Mouse (Mus musculus) adrenal gland, adult (tissue): Measurements from ENCODE around the gene Sbk1.
A peak's percentile ranks its signal among the peaks of the same experiment; 100 is the strongest.
"Not testable (repeated sequence)": the region's sequence is repeated elsewhere in the genome, so short reads cannot be mapped to it uniquely, and the experiment has no call there.

Experiments
- DNase-seq, 2 experiments: peaks; one replicate each; pipeline ENCODE4 v3.0.0; 2022 to 2023; ENCODE audit warnings: low spot score in 1 of 2; ENCODE audit not compliant: inconsistent age in 2 of 2

Gene Sbk1

DNA sequence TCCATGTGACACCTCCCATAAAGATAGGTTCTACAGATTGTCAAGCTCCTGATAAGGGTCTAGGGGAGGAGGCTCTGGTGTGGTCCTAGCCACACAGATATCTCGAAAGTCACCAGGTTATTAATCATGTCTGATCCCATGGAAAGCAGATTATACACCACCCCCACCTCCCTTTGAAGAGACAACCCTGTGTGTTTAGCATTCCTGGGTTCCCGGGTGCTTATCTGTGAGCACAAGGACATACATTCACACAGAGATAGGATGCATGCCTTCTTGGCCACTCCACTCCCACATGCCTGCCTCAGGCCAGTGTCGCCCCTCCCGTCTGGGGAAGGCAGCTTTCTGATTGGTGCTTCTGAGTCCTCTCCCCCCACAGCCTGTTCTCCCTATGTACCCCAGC, 10.6 kb upstream of the Sbk1 start:
- peak in 1 of 2 experiments; percentile 61 for DNase-seq

DNA sequence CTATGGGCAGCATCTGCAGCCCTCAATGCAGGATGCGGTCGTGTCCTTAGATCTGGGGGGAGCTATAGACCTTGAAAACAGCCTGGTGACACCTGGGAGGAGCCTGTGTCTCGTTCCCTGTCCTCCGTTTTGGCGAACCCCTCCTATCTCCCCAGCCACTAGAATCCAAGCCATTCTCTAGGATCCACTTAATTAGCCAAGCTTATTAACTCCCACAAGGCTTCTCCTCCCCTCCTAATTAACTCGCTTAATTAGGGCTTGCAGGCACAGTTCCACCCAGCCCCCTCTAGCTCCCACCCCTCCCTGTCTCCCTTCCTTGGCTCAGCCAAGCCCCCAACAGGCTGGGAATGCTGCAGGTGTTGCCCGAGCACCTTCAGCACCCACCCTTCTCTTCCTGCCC, 8.5 kb upstream of the Sbk1 start:
- DNase-seq = no peak

DNA sequence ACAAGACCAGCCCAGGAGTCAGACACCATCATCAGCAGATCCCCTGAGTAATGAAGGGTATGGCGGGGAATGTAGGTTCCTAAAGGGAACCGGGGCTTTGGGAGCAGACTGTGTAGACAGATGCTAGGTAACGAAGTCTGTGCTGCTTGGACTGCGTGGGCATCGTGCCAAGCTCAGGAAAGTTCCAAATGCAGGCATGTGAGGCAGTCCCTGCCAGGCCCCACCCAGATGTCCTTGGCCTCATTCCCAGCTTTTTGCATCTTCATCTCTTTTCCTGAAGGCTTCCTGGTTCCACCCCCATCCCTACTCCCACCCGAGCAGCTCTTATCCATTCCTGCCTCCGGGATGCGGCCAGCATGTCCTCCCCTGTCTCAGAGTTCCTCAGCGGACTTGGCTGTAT, 6.5 kb upstream of the Sbk1 start:
- DNase-seq = peak; percentile 84 to 93

GRCm38 (mm10) chr7:126266372-126266870, 6.0 kb upstream of the Sbk1 start:
- no peak for DNase-seq

- DNase-seq = peak in 1 of 2 experiments; percentile 25
Observed at GRCm38 (mm10) chr7:126267606-126268005, 4.8 kb upstream of the Sbk1 start.

GRCm38 (mm10) chr7:126272770-126273311, 422 bp downstream of the Sbk1 start:
- no peak for DNase-seq

- peak in 1 of 2 experiments; percentile 72 for DNase-seq
Observed at GRCm38 (mm10) chr7:126273351-126274042, 1.1 kb downstream of the Sbk1 start.

DNA sequence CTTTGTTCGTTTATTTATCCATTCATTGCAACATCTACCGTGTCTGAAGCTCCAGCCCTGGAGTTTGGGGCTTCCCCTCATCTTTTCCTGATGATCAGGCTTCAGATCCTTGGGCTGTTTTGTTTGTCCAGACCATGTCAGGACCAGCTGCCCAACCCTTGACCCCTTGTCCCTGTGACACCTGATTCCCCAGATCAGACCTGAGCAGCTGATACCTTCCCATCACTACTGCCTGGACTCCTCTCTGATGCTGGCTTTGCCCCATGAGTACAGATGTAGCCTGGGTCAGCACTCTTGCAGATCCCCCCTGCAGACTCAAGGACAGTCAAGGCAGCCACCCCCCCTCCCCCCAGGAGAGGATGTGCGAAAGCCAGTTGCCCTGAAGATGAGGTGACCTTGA, 1.7 kb downstream of the Sbk1 start:
- no peak for DNase-seq

DNA sequence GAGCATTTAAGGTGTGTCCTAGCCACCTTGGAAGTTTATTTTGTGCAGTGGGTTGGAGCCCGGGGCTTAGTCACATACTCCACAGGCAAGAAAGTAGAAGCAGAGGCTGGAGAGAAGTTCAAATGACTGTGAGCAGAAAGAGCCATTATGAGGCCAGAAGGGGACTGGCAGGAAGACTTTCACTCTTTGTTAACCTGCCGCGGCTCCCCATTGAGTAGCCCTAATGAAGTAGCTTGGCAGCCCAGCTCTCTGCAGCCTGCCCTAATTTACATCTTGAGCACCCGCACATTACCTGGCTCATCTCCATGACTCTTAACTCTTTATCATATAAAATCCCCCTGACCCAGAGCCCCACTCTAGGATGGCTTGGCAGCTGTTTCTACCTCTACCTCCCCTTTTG, 2.2 kb downstream of the Sbk1 start:
- peak in 1 of 2 experiments; percentile 74 for DNase-seq

DNA sequence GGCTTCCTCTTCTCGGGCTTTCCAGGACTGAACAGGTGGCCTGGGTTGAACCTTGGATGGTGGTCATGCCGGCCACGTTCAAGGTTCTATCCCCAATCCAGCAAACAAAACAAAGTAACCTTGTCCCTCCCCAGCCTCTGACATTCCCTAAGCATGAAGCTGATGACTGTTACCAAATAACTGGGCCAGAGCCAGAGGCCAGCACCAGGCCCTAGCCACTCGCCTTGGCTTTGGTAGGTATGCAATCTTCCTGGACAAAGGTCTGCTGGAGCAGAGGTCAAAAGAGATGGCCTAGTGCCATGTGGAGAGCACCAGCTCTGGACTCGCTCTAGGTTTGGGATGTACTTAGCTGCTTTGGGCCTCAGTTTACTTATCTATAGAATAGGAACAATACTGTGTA, 3.3 kb downstream of the Sbk1 start:
- DNase-seq = peak; percentile 58 to 92

GRCm38 (mm10) chr7:126276297-126276696, 3.9 kb downstream of the Sbk1 start:
- DNase-seq = peak in 1 of 2 experiments; percentile 60

DNA sequence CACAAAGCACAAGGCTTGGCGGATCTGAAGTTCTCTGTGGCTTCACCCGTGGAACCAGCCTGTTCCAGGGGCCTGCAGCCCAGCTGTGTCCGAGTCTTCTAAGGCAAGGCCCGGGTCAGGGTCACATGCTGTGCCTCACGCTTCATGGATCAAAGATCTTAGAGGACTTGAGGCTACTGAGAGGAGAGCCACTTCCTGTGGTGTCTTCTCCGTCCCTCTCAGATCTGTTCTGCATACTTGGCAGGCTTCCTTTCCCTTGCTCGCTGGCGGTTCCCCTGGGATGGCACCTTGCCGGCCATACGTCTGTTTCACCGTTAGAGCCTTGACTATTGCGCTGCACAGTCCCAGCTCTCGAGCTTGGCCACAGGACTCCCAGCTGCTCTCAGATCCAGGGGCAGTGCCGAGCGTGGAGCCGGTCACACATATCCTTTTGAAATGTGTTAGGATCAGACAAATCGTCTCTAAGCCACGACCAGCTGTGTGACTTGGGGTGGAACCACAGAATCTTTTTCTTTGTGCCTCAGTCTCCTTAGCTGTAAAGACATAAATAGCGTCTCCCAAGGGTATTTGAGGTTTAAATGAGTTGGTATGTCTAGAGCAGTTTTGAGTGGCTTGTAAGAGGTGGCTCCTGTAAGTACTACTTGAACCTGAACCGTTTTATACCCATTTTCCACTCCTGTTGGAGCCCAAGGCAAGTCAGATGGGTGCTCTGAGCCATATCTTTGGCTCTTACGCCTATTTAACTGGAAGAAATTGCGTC, 5.3 kb downstream of the Sbk1 start:
- peak in 1 of 2 experiments; percentile 72 for DNase-seq

DNA sequence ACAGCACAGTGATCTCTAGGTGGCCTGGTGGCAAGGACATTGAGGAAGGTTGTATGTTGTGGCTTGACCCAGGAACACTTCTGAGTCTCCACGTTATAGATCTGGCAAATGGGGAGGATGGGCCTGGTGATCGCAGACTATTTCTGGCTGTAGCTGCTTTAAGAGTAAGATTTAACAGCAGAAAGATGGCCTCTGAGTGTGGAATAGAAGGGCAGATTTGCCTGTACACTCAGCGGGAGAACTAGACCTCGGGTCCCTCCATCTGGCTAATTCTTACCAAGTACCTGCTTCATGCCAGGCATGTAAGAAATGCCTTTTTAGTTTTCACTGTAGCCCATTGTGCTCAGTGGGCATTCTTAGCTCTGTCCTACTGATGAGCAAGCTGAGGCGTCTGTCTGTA, 6.4 kb downstream of the Sbk1 start:
- DNase-seq = no peak

DNA sequence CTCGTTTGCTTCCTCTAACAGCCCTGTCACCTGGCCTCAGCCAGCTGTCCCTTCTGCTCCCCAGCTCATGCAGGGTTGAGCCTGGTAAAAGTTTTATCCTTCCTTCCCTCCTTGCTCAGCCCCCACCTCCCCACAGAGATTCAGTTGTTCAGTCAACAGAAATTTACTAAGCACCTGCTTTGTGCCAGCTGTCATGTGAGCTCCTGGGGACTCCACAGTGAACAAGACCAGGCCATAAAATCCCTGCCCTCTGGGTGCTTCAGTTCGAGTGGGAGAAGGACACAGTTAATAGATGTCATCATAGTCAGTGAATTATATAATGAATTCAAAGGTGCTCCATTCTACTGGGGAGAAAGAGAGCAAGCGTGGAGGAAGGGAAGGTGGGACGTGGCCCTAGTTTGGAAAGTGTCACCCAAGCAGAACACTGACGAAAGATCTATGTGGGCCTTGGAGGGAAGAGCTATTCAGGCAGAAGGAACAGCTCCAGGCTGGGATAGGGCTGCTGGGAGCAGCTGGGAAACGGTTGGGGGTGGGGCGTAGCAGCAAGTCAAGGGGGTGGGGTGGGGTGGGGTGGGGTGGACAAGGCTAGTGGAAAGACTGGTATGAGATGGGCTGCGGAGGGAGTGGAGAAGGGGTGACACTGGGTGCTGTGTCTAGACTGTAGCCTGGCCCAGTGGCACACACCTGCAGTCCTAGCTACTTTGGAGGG, 7.5 kb downstream of the Sbk1 start:
- DNase-seq = peak in 1 of 2 experiments; percentile 53

- DNase-seq = peak; percentile 56 to 81
Observed at GRCm38 (mm10) chr7:126280696-126281095, 8.3 kb downstream of the Sbk1 start.

DNA sequence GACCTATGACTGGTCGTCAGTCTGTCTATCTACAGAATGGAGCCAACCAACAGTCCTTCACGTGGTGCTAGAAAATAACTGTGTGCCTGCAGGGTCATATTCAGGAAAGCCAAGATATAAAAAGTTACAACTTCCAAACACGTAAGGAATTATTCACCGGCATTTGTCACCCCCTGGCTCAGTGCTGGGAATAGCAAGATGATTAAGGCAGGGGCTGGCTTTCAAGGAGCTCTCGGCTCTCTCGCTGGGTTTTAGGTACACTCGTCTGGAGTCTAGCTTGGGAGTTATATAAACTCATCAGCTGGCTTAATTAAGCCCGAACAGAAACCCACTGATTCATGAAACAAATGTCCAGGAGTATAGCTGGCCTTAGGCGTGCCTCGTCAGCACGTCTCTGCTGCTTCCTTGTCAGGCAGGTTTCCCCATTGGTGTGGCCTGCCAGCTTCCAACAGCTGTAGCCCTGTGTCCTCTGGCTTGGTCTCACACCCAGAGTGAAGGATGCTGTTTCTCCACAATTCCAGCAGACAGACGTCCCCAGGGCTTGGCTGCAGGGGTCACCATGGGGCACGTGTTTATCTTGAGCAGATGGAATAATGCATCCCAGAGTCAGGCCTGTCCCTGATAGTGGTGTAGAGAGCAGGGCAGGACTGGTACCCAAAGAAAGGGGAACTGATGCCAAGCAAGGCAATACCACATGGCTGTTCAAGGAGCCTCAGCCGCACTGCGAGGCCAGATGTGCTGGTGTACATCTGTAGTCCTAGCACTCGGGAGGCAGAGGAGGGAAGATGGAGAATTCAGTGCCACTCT, 9.7 kb downstream of the Sbk1 start:
- peak in 1 of 2 experiments; percentile 35 for DNase-seq

DNA sequence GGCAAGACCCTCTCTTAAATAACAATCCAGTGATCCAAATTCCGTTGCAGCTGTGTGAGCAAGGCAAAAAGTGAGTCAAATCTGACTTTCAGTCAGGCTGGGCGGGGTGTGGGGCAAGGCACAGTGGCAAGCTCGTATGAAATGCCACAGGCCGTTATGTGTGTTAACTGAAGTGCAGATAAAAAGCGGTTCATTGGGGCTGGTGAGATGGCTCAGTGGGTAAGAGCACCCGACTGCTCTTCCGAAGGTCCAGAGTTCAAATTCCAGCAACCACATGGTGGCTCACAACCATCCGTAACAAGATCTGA, 10.2 kb downstream of the Sbk1 start:
- DNase-seq = not testable (repeated sequence)

GRCm38 (mm10) chr7:126284021-126284420, 11.6 kb downstream of the Sbk1 start:
- DNase-seq = peak in 1 of 2 experiments; percentile 24

DNA sequence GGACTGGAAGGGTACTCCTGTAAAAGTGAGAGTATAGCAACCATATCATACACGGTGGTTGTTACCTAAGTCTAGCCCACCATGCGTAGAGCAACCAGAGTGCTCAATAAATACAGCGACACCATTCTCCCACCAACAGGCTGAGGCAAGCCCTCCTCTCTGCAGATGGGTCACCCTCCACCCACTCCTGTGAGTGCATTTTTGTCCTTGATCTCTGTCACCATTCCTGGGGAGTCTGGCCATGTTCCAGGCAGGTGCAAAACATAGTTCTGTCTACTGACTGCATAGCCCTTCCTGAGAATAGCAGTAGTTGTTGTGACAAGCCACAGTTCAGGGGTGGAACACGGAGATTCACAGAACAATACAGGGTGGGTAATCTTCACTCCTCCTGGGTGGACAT, 12.0 kb downstream of the Sbk1 start:
- DNase-seq = peak in 1 of 2 experiments; percentile 29

- DNase-seq = peak; percentile 82 to 89
Observed at GRCm38 (mm10) chr7:126284865-126285264, 12.4 kb downstream of the Sbk1 start.
